Mouse (Mus musculus) c-Kit-positive CD71-positive TER-119-positive erythroid progenitor cells, embryonic 14.5 days (primary cell): ENCODE results near the gene Slc25a54.

ENCODE experiments used
- DNase-seq: peaks from one replicate; pipeline ENCODE4 v3.0.0-alpha.2; 2013; ENCODE audit warnings: low spot score

Gene Slc25a54

GRCm38 (mm10) chr3:109124091-109124490 lies 43.8 kb downstream of the Slc25a54 start:
- DNase-seq, result no peak

DNA sequence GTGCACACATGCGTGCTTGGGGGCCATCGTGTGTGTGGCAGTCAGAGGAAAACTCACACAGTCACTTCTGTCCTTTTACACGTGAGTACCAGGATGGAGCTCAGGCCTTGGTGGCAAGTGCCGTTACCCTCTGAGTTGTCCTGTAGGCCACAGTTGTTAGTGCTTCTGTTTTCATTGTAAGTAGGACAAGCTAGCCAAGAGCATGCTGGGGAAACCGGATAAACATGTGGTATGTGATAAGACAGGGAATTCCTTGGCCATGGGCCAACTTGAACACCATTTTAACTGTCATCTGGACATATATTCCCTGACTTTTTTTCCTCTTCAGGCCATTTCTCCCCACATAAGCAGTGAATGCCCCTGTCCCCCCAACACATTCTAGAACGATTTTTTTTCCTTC lies 45.3 kb downstream of the Slc25a54 start:
- DNase-seq, result no peak

DNA sequence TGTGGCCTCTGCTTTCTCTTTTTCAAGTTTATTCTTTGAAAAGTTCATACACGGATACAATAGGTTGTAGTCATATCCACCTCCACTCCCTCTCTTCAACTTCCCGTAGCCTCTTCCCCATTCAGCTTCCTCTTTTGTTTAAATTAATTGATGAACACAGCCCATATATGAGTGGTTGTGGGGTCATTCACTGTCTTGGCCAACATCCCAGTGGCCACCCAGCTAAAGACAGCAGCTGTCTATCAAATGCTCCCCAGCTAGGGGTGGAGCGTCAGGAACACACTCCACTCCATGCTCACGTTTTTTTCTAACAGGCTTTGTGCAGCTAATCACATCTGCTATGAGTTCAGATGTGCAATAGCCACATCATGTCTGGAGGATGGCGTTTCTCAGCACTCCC lies 49.5 kb downstream of the Slc25a54 start:
- DNase-seq, result no peak

DNA sequence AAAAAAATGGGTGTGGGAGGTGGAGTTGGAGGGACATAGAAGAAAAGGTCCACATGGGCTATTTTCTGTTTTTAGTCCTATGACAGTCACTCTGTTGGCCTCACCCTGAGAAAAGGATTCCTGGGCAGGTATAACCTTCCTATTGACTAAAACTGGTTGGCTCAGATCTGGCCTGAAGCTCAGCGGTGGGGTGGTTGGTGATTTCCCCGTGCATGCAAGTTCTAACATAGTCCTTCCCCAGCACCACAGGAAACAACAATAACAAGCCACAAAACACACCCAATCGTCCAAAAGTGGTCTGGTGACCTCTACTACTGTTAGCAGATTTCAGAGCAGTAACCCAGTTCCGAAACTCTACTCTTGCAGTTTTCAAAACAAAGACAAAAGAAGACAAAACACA lies 52.7 kb downstream of the Slc25a54 start:
- DNase-seq, result no peak

GRCm38 (mm10) chr3:109134036-109134435 lies 53.8 kb downstream of the Slc25a54 start:
- DNase-seq, result no peak

DNA sequence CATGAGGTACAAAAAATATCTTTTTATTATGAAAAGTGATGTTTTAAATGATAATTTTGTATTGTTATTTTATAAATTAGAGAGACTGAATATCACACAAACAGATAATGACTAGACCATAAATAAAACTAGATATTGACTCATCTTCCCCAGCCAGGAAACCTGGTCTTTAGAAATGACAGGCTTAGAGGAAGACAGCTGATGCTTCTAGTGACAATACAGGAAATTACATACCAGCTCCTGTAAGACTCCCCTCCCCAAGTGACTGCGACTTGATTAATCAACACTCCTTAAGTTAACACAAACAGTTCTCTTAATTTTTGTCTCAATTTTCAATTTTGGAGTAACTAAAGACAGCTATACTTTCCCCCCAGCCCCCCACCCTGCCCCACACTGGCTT lies 55.1 kb downstream of the Slc25a54 start:
- DNase-seq, result no peak

DNA sequence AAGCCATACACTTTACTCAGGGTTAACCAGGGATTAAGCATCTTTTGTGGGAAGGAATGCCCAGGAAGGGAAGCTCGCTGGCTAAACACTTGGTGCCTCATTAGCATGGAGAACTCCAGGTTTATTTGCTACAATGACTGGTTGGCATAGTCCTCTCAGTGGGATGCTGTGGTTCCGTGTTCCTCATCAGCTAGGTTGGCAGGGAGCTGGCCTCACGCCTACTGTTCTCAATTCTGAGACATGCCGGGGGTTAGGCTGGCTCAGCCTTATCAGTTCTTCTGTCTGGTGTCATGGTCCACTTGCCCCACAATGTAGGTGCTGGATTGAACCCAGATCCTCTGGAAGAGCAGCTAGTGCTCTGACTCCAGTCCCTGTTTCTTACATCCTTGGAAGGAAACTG lies 72.3 kb downstream of the Slc25a54 start:
- DNase-seq, result no peak

DNA sequence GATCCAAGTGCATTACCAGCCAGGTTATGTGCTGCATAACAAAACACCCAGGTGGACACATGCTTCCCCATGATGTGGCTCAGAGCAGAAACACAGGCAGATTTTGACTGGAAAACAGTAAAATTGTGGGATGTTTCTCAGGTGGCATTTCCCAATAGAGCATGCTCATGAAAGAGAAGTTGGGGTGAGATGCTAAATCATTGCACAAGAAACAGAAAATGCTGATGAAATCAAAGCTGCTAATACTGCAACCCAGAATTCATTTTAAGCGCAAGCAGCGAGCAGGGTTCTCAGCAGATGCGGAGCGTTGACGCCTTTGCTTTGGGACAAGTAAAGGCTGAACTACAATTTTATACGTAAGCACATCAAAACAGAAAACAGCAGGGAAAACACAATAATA lies 73.1 kb downstream of the Slc25a54 start:
- DNase-seq, result no peak

- no peak for DNase-seq
Observed at GRCm38 (mm10) chr3:109155926-109156669, 75.8 kb downstream of the Slc25a54 start.

DNA sequence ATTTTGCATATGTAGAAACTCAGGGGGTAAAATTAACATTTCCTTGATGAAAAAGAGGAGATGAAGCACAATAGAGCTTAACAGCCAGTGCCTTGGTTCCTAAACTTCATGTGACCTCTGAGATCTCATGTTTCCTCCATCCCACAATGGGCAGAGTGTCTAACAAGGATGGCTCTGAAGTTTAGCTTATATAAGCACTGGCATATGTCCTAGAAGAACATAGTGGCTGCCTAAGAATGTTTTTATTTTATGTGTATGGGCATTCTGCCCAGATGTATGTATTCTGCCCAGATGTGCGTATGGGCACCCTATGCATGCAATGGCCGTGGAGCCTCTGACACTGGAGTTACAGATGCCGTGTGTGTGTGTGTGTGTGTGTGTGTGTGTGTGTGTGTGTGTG lies 77.2 kb downstream of the Slc25a54 start:
- no peak for DNase-seq

DNA sequence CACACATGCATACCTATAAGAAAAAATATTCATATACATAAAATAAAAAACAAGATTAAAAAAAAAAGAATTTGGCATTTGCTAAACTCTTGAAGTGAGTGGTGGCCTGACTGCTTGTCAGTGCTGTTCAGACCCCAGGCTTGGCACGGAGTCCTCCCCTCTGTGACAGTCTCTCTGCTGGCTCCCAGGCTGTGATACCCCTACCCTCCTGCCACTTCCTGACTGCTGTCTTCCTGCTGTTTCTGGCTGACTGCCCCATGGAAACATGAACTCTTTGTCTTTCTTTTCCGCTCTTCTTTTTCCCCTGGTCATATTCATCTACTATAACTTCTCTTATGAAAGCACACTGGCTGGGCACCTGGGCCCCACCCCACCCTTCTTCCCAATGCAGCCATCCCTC lies 83.8 kb downstream of the Slc25a54 start:
- DNase-seq, result no peak

DNA sequence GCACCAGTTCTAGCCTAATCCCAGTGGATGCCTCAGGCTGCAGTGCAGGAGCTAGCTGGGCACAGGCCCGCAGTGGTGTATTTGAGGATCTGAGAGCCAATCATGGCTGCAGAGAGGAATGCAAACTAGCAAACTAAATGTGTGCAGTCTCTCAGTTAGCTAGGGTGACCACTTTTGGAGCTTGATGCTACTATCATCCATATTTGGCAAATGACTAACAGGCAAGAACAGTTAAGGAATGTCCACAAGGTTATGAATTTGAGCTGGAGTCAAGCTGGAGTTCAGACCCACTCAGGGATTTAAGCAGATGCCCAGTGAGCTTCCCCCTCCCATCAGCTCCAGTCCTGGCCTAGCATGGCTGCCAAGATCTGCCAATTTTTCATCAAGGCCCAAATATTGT lies 84.4 kb downstream of the Slc25a54 start:
- DNase-seq, result no peak

GRCm38 (mm10) chr3:109165214-109165829 lies 85.1 kb downstream of the Slc25a54 start:
- no peak for DNase-seq
